Mouse (Mus musculus): ENCODE data around the gene Sync. TPM values are rescaled to one million over a fixed set of nuclear protein-coding genes. Genes with fewer than 3 reads are reported as not detected.

Sync gene
- total RNA-seq, 4 experiments from 2014 or later: 0.63 to 2.2 (median 1.1) TPM

- DNase-seq (ENCODE audit: low spot score in 2 of 2): no peak
Measured at GRCm38 (mm10) chr4:129303401-129303800, 16.0 kb downstream of the Sync start.

- no peak for DNase-seq (ENCODE audit: low spot score in 2 of 2)
Measured at GRCm38 (mm10) chr4:129303816-129304215, 16.4 kb downstream of the Sync start.

GRCm38 (mm10) chr4:129304306-129304705, 16.9 kb downstream of the Sync start:
- DNase-seq (ENCODE audit: low spot score in 2 of 2): no peak

GRCm38 (mm10) chr4:129307936-129308335, 20.5 kb downstream of the Sync start:
- DNase-seq (ENCODE audit: low spot score in 2 of 2): no peak

GRCm38 (mm10) chr4:129313886-129314285, 26.5 kb downstream of the Sync start:
- DNase-seq (ENCODE audit: low spot score in 2 of 2): no peak

- DNase-seq (ENCODE audit: low spot score in 2 of 2): no peak
Measured at GRCm38 (mm10) chr4:129320876-129321275, 33.5 kb downstream of the Sync start.

- no peak for DNase-seq (ENCODE audit: low spot score in 2 of 2)
Measured at GRCm38 (mm10) chr4:129322042-129322441, 34.6 kb downstream of the Sync start.

- DNase-seq (ENCODE audit: low spot score in 2 of 2): no peak
Measured at GRCm38 (mm10) chr4:129323491-129323890, 36.1 kb downstream of the Sync start.

- DNase-seq (ENCODE audit: low spot score in 2 of 2): no peak
Measured at GRCm38 (mm10) chr4:129324756-129325155, 37.3 kb downstream of the Sync start.

GRCm38 (mm10) chr4:129326191-129326590, 38.8 kb downstream of the Sync start:
- DNase-seq (ENCODE audit: low spot score in 2 of 2): no peak

- no peak for DNase-seq (ENCODE audit: low spot score in 2 of 2)
Measured at GRCm38 (mm10) chr4:129332846-129333245, 45.4 kb downstream of the Sync start.

GRCm38 (mm10) chr4:129334677-129335215, 47.3 kb downstream of the Sync start:
- DNase-seq (ENCODE audit: low spot score in 2 of 2): peak in 1 of 2 experiments; percentile 29

GRCm38 (mm10) chr4:129335216-129336074, 48.0 kb downstream of the Sync start, which contains the start of the genes Rbbp4 and Zbtb8os:
Gene Rbbp4 (minus strand): TSS chr4:129335370.
Gene Zbtb8os (plus strand): TSS chr4:129335695.
- DNase-seq (ENCODE audit: low spot score in 2 of 2): peak; percentile 95 to 97

- no peak for DNase-seq (ENCODE audit: low spot score in 2 of 2)
Measured at GRCm38 (mm10) chr4:129336291-129336690, 48.9 kb downstream of the Sync start.

- DNase-seq (ENCODE audit: low spot score in 2 of 2): no peak
Measured at GRCm38 (mm10) chr4:129339743-129340142, 52.3 kb downstream of the Sync start.

GRCm38 (mm10) chr4:129341888-129342287, 54.5 kb downstream of the Sync start:
- DNase-seq (ENCODE audit: low spot score in 2 of 2): no peak

GRCm38 (mm10) chr4:129342705-129343104, 55.3 kb downstream of the Sync start:
- DNase-seq (ENCODE audit: low spot score in 2 of 2): no peak

- DNase-seq (ENCODE audit: low spot score in 2 of 2): peak; percentile 50 to 54
Measured at GRCm38 (mm10) chr4:129346481-129347154, 59.2 kb downstream of the Sync start.

GRCm38 (mm10) chr4:129350644-129351043, 63.2 kb downstream of the Sync start:
- peak; percentile 23 to 66 for DNase-seq (ENCODE audit: low spot score in 2 of 2)

GRCm38 (mm10) chr4:129351111-129351510, 63.7 kb downstream of the Sync start:
- DNase-seq (ENCODE audit: low spot score in 2 of 2): peak; percentile 48 to 61

- no peak for DNase-seq (ENCODE audit: low spot score in 2 of 2)
Measured at GRCm38 (mm10) chr4:129353176-129353575, 65.8 kb downstream of the Sync start.

GRCm38 (mm10) chr4:129354236-129354635, 66.8 kb downstream of the Sync start:
- no peak for DNase-seq (ENCODE audit: low spot score in 2 of 2)
